In genomic region chr14:55064481-55065370, GRCm38 (mm10) we compare ENCODE assay signal across 15 mouse cellular contexts. TPM values are rescaled to one million over a fixed set of nuclear protein-coding genes. Genes with fewer than 3 reads are reported as not detected.
DNase-seq lines count a peak whose midpoint lies in the region; ATAC-seq and TF ChIP-seq lines count a peak whose summit lies in the region.
"Had no signal": no experiment of that assay in that cellular context is flagged by ENCODE, and none has a peak within 500 bp of the region (broad histone marks: within the 10 kb centered on the region; RNA-seq: fewer than 3 reads in every experiment).

No protein-coding gene starts in this region.

- H3K4me2 ChIP-seq in liver, embryonic 13.5 days: peak overlapping the region; percentile 85

- H3K4me3 ChIP-seq in ES-E14 (ENCODE audit: insufficient read depth in 1 of 2, low read depth in 1 of 2, low read length in 2 of 2, poor library complexity in 1 of 2, severe bottlenecking in 1 of 2): peak overlapping the region; percentile 31 to 53
- peak overlapping the region; percentile 68 for H3K4me3 ChIP-seq in liver, embryonic 13.5 days (replicated peaks)

- peak; percentile 66 for DNase-seq in layer of hippocampus, adult 9-11 months
- no peak for DNase-seq in layer of hippocampus, adult 8-10 months (ENCODE audit: low spot score in 2 of 2)
- DNase-seq in ES-E14 (ENCODE audit: low read depth, low spot score): no peak
- DNase-seq in cerebellum, adult 11-12 months: peak; percentile 79
- no peak for DNase-seq in liver, embryonic 13.5 days
- DNase-seq in ovary, postnatal 10 days (ENCODE audit: low spot score): no peak
- DNase-seq: heart, postnatal 36 days; kidney, postnatal 14 days; lung, adult 18-20 months; right cerebral cortex, postnatal 14 days; thymus, postnatal 4 days had no signal

- H3K36me3 ChIP-seq in ES-E14 (ENCODE audit: control insufficient read depth, insufficient read depth, low read length, poor library complexity, severe bottlenecking): peaks cover 45% of the 10 kb centered on the region
- peaks cover 14% of the 10 kb centered on the region; the same call in 1 of the 2 replicates for H3K36me3 ChIP-seq in liver, embryonic 13.5 days

- H3K27ac ChIP-seq in ES-E14 (ENCODE audit: insufficient read depth, low read depth, low read length, poor library complexity, severe bottlenecking): 0 out of 2 replicates have a peak overlapping the region, but pooled peaks have one; percentile 6
- H3K27ac ChIP-seq in liver, embryonic 13.5 days: peak overlapping the region; percentile 90; the same call in 1 of the 2 replicates

- no peak for ATAC-seq in liver, embryonic 13.5 days (ENCODE audit: low read depth)
- ATAC-seq in megakaryocyte-erythroid progenitor cell, adult 5-6 weeks (replicated peaks; ENCODE audit: low FRiP score, low TSS enrichment, poor library complexity, severe bottlenecking): no peak
- ATAC-seq: intestine, embryonic 16.5 days had no signal

- peak overlapping the region; percentile 37 for H3K9ac ChIP-seq in ES-E14 (ENCODE audit: insufficient read depth, low read depth, low read length, poor library complexity, severe bottlenecking)
- peak overlapping the region; percentile 85 for H3K9ac ChIP-seq in liver, embryonic 13.5 days

- H3K27me3 ChIP-seq in liver, embryonic 13.5 days: 0 out of 2 replicates have a peak, but pooled peaks cover 12% of the 10 kb centered on the region

- peaks cover under 1 to 26% of the 10 kb centered on the region in 2 experiments; a peak in 3 of 4 replicates for H3K4me1 ChIP-seq in ES-E14 (ENCODE audit: control insufficient read depth in 2 of 2, insufficient read depth in 2 of 2, low read length in 2 of 2, poor library complexity in 1 of 2)
- H3K4me1 ChIP-seq in liver, embryonic 13.5 days (replicated peaks): peaks cover 72% of the 10 kb centered on the region

- in situ Hi-C loops in ES-E14 (cut with MboI; ENCODE audit: low sequenced_read_pairs in 2 of 2, unreplicated experiment in 2 of 2): no loop called here

- H3K9me3 ChIP-seq in ES-E14 (ENCODE audit: control insufficient read depth, insufficient read depth, low read depth, low read length): no peaks in the 10 kb centered on the region
- no peaks in the 10 kb centered on the region for H3K9me3 ChIP-seq in liver, embryonic 13.5 days (replicated peaks)

- WGBS in liver, embryonic 13.5 days (ENCODE audit: insufficient replicate concordance): 64% methylated on average over 35 of the region's 35 CpGs

TF ChIP-seq in ES-E14, 5 proteins besides CTCF, POLR2A, EP300 and RAD21:
- TF ChIP-seq MAFK (IDR thresholded peaks at IDR 0.05; ENCODE audit: insufficient read depth, low read depth, low read length) (no peak), ZC3H11A (IDR thresholded peaks at IDR 0.05; ENCODE audit: borderline replicate concordance, low read depth, low read length) (no peak), HCFC1 (IDR thresholded peaks at IDR 0.05; ENCODE audit: borderline replicate concordance, insufficient read depth, low read length) (no peak), CHD2 (IDR thresholded peaks at IDR 0.05; ENCODE audit: low read depth, low read length) (no peak), ZNF384 (IDR thresholded peaks at IDR 0.05; ENCODE audit: low read depth, low read length) (no peak)

RNA-seq across cellular contexts. Expression of gene Zfhx2, which starts 27.4 kb away (rescaled TPM):
- 10 to 100 TPM; 45.9 to 69.4 (median 55.7) TPM for total RNA-seq in layer of hippocampus, adult 8-10 months (2022)
- total RNA-seq in ES-E14 (2012; rRNA removed): 9.4 and 12.4 TPM in 2 replicates
- 1.1 and 1.2 TPM in 2 replicates for polyA plus RNA-seq in liver, embryonic 13.5 days (2015; fragmentation: Nextera tagmentation; extraction: Ambion mirVana)
- 5.6 and 7.8 TPM in 2 replicates for total RNA-seq in megakaryocyte-erythroid progenitor cell, adult 5-6 weeks (2014; fragmentation: Nextera tagmentation)
- 0.19 and 1.4 TPM in 2 replicates for total RNA-seq in megakaryocyte-erythroid progenitor cell, adult 5-6 weeks (2017)

RNA-seq across cellular contexts. Expression of gene Thtpa, which starts 29.9 kb away (rescaled TPM):
- total RNA-seq in layer of hippocampus, adult 8-10 months (2022): 10 to 100 TPM; 19.5 to 23.2 (median 22.3) TPM
- 7.9 and 11.9 TPM in 2 replicates for total RNA-seq in ES-E14 (2012; rRNA removed)
- polyA plus RNA-seq in liver, embryonic 13.5 days (2015; fragmentation: Nextera tagmentation; extraction: Ambion mirVana): 5.5 TPM in 2 replicates
- 9.2 and 10.4 TPM in 2 replicates for total RNA-seq in megakaryocyte-erythroid progenitor cell, adult 5-6 weeks (2014; fragmentation: Nextera tagmentation)
- 5.1 and 6.4 TPM in 2 replicates for total RNA-seq in megakaryocyte-erythroid progenitor cell, adult 5-6 weeks (2017)

RNA-seq across cellular contexts. Expression of gene Ap1g2, which starts 41.7 kb away (rescaled TPM):
- total RNA-seq in layer of hippocampus, adult 8-10 months (2022): 10 to 100 TPM; 10.8 to 20.7 (median 14.8) TPM
- total RNA-seq in ES-E14 (2012; rRNA removed): 5.9 and 14.1 TPM in 2 replicates
- 26.1 and 27.6 TPM in 2 replicates for polyA plus RNA-seq in liver, embryonic 13.5 days (2015; fragmentation: Nextera tagmentation; extraction: Ambion mirVana)
- total RNA-seq in megakaryocyte-erythroid progenitor cell, adult 5-6 weeks (2014; fragmentation: Nextera tagmentation): 66.7 and 109 TPM in 2 replicates
- 13.3 and 27.0 TPM in 2 replicates for total RNA-seq in megakaryocyte-erythroid progenitor cell, adult 5-6 weeks (2017)

RNA-seq across cellular contexts. Expression of gene Ngdn, which starts 49.5 kb away (rescaled TPM):
- 10 to 100 TPM; 32.5 to 39.5 (median 34.1) TPM for total RNA-seq in layer of hippocampus, adult 8-10 months (2022)
- total RNA-seq in ES-E14 (2012; rRNA removed): 53.5 and 90.9 TPM in 2 replicates
- 55.5 and 61.8 TPM in 2 replicates for polyA plus RNA-seq in liver, embryonic 13.5 days (2015; fragmentation: Nextera tagmentation; extraction: Ambion mirVana)
- 63.6 and 71.5 TPM in 2 replicates for total RNA-seq in megakaryocyte-erythroid progenitor cell, adult 5-6 weeks (2014; fragmentation: Nextera tagmentation)
- 53.4 and 64.6 TPM in 2 replicates for total RNA-seq in megakaryocyte-erythroid progenitor cell, adult 5-6 weeks (2017)

RNA-seq across cellular contexts. Expression of gene Jph4, which starts 52.0 kb away (rescaled TPM):
- 100 to 1,000 TPM; 361 to 416 (median 386) TPM for total RNA-seq in layer of hippocampus, adult 8-10 months (2022)
- 1.7 and 3.8 TPM in 2 replicates for total RNA-seq in ES-E14 (2012; rRNA removed)
- 0.06 and 0.07 TPM in 2 replicates for polyA plus RNA-seq in liver, embryonic 13.5 days (2015; fragmentation: Nextera tagmentation; extraction: Ambion mirVana)
- not detected in 2 replicates for total RNA-seq in megakaryocyte-erythroid progenitor cell, adult 5-6 weeks (2014; fragmentation: Nextera tagmentation)
- total RNA-seq in megakaryocyte-erythroid progenitor cell, adult 5-6 weeks (2017): 0.05 TPM in 1 of 2 replicates, not detected in the other
- total RNA-seq: CH12.LX; megakaryocyte progenitor cell, adult 5-6 weeks had no signal

Comparison
In these comparisons a context has a peak if more than half of its experiments do, and no peak if none do; other contexts are left out.
1. DNase-seq: peak in layer of hippocampus, adult 9-11 months (single experiment) and cerebellum, adult 11-12 months (single experiment); none in layer of hippocampus, adult 8-10 months (0 of 2), ES-E14 (single experiment), liver, embryonic 13.5 days (single experiment) and ovary, postnatal 10 days (single experiment).